Mouse (Mus musculus) testis, postnatal 10 days (tissue): ENCODE measurements around the gene Psmg3.
A peak's percentile ranks its signal among the peaks of the same experiment; 100 is the strongest.

Source experiments
- DNase-seq: peaks from one replicate; pipeline ENCODE4 v3.0.0; 2021; ENCODE audit warnings: low spot score

The Psmg3 gene

DNA sequence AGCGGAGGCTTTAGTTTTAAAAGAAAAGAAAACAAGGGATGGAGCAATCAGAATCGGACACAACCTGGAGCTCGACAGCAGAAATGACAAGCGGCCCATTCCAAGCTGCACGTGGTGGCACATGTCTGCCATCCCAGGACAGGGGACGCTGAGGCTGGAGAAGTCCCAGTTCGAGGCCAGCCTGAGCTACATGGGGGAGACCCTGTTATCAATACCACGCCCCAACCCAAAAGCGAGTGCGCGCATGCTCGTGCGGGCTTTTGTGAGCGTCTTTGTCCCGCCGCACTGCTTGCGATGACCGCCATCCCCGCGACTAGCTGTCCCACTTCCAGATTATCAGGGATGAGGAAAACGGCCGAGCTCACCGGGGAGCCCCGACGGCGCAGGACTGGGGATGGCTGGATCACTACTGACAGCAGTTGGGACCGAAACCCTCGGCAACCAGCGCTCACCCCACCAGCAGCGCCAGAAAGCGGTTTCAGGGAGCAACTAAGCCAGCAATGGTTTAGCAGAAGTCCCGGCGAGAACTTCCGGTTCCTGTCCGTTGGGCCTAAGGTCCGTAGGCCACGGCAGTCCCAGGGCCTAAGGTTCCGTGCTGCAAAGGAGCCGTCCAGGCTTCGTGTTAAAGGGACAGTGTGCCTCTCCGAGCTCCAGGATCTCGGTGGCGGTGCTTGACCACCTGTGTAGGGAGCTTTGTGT, at the start of gene Psmg3, which contains the start of gene Gm26938:
Gene Psmg3, minus strand, starts transcription at position 529 of the 699 bp plus-strand sequence.
Gene Gm26938, minus strand, starts transcription at position 51 of the 699 bp plus-strand sequence.
- peak; percentile 89 for DNase-seq

DNA sequence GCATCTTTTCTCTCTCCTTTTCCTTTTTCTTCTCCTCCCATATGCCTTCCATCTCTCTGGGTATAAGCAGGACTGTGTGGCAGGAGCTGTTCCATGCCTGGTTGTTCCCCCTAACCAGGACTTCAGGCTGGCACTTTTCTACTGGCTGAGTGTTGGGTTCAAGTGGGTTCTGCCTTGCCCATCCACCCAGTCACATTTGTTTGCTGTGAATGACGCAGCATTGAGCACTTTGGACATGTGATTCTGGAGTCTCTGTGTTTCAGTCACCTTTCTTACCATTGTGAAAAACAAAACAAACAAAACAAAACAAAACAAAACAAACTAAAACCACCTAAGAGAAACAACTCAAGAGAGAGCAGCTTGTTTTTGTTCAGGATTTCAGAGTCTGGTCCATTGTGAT, 44.8 kb upstream of the Psmg3 start:
- no peak for DNase-seq

DNA sequence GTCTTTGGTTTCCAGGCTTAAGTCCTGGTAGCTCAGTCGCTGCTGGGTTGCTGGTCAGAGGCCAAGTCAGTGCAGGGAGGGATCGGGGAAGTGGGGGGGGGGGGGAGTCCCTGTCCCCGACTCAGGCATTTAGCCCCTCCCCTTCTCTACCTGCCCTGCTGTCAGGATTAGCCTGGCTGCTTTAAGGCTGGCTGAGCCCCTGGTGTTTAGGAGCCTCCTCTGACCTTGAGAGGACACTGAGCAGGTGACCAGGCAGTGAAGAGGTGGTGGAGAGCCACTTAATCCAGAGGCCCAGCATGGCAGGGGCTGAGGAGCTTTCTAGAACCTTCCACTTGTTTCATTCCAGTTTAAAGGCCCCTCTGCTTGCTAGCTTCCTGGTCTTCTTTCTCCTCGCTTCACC, 44.2 kb upstream of the Psmg3 start:
- no peak for DNase-seq

GRCm38 (mm10) chr5:139862759-139863158, 36.1 kb upstream of the Psmg3 start:
- peak; percentile 80 for DNase-seq

DNA sequence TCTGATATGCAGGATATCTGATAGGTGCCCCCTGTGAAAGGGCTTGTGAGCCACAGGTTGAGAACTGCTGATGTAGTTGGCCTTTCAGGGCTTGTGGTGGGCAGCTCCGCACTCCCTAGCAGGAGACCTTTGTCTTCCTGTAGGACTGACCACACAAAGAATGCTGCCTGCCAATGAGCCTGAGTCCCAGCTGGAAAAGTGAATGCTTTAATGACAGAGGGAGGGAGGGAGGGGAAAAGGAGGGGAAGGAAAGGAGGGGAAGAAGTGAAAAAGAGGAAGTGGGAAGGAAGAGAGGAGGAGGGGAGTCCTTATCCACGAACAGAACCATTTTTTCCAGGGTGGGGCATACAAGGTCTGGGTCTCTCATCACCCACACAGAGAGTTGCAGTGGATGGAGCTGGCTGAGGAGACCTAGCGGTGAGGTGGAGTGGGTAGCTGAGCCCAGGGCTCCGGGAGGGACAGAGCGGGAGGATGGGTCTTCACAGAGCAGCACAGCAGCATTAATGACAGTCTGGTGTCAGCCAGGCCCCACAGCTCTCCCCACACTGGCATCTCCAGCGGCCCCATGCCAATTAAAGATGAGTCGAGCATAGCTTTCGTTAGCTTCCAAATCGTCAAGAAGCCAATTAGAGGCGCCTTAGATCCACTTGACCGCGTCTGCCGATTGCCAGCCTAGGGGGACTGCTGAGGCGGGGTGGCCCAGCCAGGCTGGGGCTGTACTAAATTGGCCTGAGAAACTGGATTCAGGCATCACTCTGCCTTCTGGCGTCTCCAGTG, 33.8 kb upstream of the Psmg3 start:
- no peak for DNase-seq

DNA sequence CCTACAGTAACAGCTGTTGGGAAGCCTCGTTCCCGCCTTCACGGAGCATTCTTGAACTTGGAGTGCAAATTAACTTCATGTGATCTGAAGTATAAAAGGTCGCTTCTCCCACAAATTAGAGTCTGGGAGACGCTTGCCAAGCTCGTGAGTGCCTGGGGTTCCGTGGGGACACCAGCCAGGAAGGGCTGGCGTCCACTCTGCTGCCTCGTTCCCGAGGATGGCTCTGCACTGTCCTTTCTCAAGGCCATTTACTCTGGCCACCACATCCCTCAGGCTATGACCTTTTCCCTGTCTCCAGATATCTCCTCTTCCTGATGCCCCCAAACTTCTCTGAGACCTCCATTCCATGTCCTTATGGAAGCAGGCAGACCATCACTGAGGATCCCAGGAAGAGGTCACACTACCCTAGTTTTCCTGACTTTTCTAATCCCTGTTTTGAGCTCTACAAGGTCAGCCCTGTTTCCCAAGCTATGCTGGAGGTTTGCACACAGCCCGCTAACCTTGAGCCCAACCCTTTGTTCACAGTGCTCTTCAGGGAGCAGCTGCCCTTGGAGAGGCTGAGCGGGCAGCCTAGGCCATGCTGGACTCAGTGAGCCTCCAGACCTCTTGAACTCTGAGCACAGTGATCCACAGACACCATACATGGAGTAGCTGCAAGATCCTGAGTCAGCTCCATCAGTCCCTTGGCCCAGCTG, 23.1 kb upstream of the Psmg3 start:
- peak; percentile 63 for DNase-seq

GRCm38 (mm10) chr5:139839142-139839541, 12.5 kb upstream of the Psmg3 start:
- DNase-seq = no peak

DNA sequence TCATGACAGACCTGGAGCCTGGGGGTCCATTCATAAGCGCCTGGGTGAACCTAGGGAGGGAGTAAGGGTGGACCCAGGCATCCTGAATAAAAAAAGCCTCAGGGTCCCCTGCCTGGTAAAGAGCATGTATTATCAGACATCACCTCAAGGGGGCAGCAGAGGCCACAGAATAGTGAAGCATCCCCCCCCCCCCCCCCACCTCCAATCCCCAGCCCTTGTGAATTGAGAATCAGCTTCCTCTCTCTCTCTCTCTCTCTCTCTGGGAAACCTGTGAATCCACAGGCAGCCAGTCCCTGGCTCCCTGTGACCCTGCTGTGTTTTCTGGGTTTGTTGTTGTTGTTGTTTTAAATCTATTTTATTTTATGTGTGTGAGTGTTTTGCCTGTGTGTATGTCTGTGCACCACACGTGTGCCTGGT, 11.8 kb upstream of the Psmg3 start:
- peak; percentile 88 for DNase-seq

DNA sequence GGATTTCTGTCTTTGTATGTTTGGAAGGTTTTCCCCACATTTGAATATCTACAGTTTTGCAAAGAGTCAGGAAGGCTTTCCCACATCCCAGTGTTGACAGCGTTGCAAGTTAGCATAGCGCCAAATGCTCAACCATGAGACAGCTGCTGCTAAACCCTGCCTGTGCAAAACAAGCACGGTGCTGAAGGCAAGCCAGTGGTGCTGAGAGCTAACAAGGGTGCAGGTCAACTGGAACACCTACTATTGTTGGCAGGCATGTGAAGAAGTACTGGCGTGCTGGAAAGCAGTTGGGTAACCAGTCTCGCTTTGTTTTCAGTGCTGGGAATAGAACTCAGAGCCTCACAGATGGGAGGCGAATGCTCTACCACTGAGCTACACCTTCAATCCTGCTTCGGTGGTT, 9.0 kb upstream of the Psmg3 start:
- DNase-seq = no peak

DNA sequence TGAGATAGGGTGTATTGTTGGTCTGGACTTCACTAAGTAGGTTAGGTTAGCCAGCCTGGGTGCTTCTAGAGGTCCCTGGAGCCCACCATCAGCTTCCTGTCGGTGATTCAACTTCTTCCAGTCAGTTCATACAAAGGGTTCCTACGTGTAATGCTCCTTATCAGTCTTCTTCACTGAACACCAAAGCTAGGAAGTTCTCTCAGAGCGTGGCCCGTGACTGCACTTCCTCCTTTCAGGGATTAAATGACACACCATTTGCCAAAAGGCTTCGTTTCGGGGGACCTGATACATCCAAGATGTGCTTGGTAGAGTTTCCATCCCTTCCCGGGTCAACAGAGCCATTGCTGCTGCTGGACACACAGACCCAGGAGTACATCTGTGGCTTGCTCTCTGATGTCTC, 5.4 kb upstream of the Psmg3 start:
- no peak for DNase-seq

DNA sequence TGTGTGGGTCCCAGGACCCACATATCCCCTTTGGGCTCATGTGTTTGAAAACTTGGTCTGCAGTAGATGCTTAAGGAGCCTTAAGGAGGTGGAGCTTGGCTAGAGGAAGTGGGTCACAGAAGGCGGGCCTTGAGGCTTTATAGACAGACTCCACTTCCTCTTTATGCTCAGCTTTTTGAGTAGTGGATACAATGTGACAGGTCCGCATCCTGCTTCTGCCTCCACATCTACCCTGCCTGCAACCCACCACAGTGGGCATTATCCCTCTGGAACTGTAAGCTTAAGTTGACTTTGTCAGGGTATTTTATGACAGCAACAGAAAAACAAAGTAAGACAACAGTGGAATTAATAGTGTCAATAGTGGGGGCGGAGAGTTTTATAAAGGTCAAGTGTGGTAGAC, 4.0 kb upstream of the Psmg3 start:
- DNase-seq = no peak

DNA sequence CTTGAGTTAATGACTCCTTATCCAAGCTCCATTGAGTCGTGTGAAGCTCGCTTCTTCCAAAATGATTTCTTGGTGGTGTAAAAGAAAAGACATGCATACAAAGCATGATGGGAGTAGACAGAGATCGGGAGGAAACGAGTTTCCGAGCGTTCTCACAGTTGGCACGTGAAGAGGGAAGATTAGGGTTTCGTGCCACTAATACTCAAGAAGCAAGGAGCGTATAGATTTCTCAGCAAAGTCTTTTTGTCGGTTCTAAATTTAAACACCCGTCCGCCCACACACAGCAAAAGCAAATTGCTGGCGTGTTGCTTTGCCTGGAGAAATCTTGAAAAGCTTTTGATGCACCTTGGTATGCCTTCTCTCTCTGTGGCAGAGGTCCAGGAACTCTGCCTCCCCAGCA, 2.7 kb upstream of the Psmg3 start:
- no peak for DNase-seq

DNA sequence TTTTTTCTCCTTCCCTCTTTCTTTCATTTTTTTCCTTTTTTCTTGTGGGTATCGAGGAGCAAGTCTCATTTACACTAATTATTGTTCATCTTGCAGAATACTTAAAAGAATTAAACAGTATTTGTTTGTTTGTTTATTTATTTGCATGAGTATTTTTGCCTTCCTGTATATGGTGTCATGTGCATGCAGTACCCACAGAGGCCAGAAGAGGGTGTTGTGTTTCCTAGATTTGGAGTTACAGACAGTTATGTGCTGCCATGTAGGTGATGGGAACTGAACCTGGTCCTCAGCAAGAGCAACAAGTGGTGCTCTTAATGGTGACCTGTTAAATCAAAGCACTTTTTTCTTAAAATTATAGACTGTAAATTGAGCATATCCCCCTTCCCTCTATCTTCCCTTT, 908 bp upstream of the Psmg3 start:
- no peak for DNase-seq

GRCm38 (mm10) chr5:139825947-139826346, 738 bp downstream of the Psmg3 start:
- no peak for DNase-seq

GRCm38 (mm10) chr5:139824531-139824930, 2.2 kb downstream of the Psmg3 start:
- no peak for DNase-seq

- no peak for DNase-seq
These were observed 4.9 kb downstream of the Psmg3 start for GRCm38 (mm10) chr5:139821466-139822459.

- DNase-seq = no peak
These were observed 7.0 kb downstream of the Psmg3 start, which contains the start of gene Tmem184a for GRCm38 (mm10) chr5:139819538-139820181. Tmem184a (minus strand) TSS chr5:139819917.

DNA sequence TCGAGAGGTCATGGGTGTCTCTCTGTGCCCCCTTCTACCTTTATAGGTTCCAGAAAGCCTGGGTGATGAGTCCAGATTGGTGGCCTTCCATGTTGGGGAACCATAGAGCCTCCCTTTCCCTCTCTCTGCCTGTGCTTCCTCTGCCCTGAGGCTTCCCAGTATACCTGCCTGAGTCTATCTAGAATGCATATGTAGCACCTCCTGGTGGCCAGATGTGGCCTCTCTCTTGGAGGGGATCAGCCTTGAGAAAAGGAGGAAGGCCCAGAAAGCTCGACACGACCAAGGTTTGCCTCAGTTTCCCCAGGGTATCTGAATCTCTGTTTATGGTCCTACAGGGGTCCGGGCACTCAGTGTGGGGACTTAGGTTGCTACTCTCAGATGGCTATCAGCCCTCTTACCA, 7.9 kb downstream of the Psmg3 start:
- DNase-seq = peak; percentile 78

- no peak for DNase-seq
These were observed 8.6 kb downstream of the Psmg3 start for GRCm38 (mm10) chr5:139818056-139818455.

DNA sequence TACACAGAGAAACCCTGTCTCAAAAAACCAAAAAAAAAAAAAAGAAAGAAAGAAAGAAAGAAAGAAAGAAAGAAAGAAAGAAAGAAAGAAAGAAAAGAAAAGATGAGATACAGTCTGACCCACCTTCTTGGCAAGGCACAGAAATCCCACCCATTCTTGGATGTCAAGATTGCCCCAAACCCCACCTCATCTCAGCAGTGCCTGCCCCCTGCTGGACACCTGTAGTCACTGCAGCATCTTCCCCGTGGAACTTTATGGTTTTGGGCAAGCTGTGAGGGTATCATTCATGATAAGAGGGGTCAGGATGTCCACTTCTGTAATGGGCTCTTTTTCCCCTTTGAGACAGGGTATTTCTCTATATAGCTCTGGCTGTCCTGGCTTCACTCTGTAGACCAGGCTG, 9.4 kb downstream of the Psmg3 start:
- peak; percentile 61 for DNase-seq

DNA sequence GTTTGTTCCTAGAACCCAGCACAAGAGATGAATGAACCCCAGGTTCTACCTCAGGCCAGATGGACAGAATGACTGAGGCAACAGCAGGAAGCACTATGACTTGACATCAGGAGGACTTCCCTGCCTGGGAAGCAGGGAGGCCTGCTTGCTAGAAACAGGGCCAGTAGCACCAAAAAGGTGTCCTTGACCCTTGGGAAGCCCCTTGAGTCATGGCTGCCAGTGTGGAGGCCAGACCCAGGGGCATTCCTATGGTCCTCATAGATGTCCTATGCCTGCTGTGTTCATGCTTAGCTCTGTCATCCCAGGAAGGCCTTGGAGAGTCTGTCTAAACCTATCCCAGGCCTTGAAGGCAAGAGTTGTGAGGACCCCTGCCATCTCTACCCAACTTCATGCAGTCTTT, 10.2 kb downstream of the Psmg3 start:
- peak; percentile 43 for DNase-seq
